Mouse (Mus musculus) limb, embryonic 12.5 days (tissue): ENCODE measurements at regions not wholly inside any gene's neighbourhood (a gene's known extent, or its start where the extent isn't known, plus 50 kb on each side); places are given as distances from the start of the nearest gene placed in this dataset.
A peak's percentile ranks its signal among the peaks of the same experiment; 100 is the strongest.

Source experiments
- ATAC-seq: fragments of 200-750 bp; cut with Nextera tagmentation; 2 replicates; pipeline ENCODE4 v1.8.0; 2017; ENCODE audit warnings: low read depth, moderate TSS enrichment; ENCODE audit not compliant: insufficient number of reproducible peaks, insufficient read depth, low FRiP score, low TSS enrichment
- H3K27ac ChIP-seq: fragments of 300-500 bp; sonication (generic); 2 replicates; pipeline ENCODE4 v1.5.1; 2016; ENCODE audit warnings: mild to moderate bottlenecking, moderate library complexity
- H3K27me3 ChIP-seq: fragments of 300-500 bp; sonication (generic); 2 replicates; pipeline ENCODE4 v1.6.1; 2016; ENCODE audit warnings: mild to moderate bottlenecking, moderate library complexity
- H3K36me3 ChIP-seq: fragments of 300-500 bp; sonication (generic); 2 replicates; pipeline ENCODE4 v1.6.1; 2016; ENCODE audit warnings: mild to moderate bottlenecking, moderate library complexity
- H3K4me1 ChIP-seq: fragments of 300-500 bp; sonication (generic); replicated peaks from 2 replicates; pipeline ENCODE4 v1.6.1; 2016
- H3K4me2 ChIP-seq: fragments of 300-500 bp; sonication (generic); 2 replicates; pipeline ENCODE4 v1.6.1; 2016; ENCODE audit warnings: mild to moderate bottlenecking, moderate library complexity
- H3K4me3 ChIP-seq: fragments of 300-500 bp; sonication (generic); replicated peaks from 2 replicates; pipeline ENCODE4 v1.5.1; 2016; ENCODE audit warnings: mild to moderate bottlenecking
- H3K9ac ChIP-seq: fragments of 300-500 bp; sonication (generic); replicated peaks from 2 replicates; pipeline ENCODE4 v1.6.1; 2016; ENCODE audit warnings: mild to moderate bottlenecking, moderate library complexity
- H3K9me3 ChIP-seq: fragments of 300-500 bp; sonication (generic); 2 replicates; pipeline ENCODE4 v1.6.1; 2016; ENCODE audit warnings: mild to moderate bottlenecking, moderate library complexity
- WGBS: fragments of 180-500 bp; shearing (Covaris S2); methylation state at CpG from one replicate; pipeline ENCODE4 v1.1.7; 2016; 5-methylcytosine and 5-hydroxymethylcytosine counted together

DNA sequence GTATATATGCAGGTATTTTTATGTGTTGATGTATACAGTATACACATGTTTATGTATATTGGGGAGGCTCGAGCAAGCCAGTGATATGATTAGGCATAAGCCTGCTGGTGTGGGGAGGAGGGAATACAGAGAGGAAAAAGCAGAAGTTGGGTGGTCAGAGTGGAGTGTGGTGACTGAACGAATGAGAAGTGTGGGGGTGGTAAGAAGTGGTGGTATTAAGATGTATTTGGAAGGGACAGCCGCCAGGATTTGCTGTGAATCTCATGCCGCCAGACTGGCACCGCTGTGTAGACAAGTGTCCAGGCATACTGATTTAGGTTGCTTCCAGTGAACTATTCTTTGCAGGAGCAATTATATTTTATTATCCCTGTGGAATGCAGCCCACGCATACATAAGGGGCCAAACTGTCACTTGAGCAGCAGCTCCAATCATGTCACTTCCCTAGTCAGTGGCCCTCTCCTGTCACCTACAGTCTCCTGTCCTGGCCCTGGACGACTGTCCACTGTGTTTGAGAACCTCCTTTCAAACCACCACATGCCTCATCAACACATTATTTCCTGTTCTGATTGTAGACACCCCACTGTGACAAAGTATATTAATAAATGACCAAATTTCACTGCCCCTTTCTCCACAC lies 101.9 kb upstream of the Tmc3 start:
- H3K4me3 ChIP-seq = no peak overlapping the region
- H3K4me2 ChIP-seq = no peak overlapping the region
- H3K4me1 ChIP-seq = peaks cover 37% of the 10 kb centered on the region
- H3K9me3 ChIP-seq = no peaks in the 10 kb centered on the region
- WGBS = 61% methylated on average over 7 of the region's 7 CpGs
- no peak overlapping the region for H3K9ac ChIP-seq
- H3K36me3 ChIP-seq = no peaks in the 10 kb centered on the region
- no peak for ATAC-seq
- peak overlapping the region; percentile 26; the same call in 1 of the 2 replicates for H3K27ac ChIP-seq
- H3K27me3 ChIP-seq = no peaks in the 10 kb centered on the region

GRCm38 (mm10) chr7:83486156-83486750 lies 98.5 kb upstream of the Tmc3 start:
- no peaks in the 10 kb centered on the region for H3K9me3 ChIP-seq
- H3K4me3 ChIP-seq = no peak overlapping the region
- H3K27me3 ChIP-seq = no peaks in the 10 kb centered on the region
- peaks cover 20% of the 10 kb centered on the region for H3K4me1 ChIP-seq
- H3K9ac ChIP-seq = no peak overlapping the region
- no peak for ATAC-seq
- no peak overlapping the region for H3K4me2 ChIP-seq
- no peaks in the 10 kb centered on the region for H3K36me3 ChIP-seq
- WGBS = 69% methylated on average over 2 of the region's 2 CpGs
- no peak overlapping the region for H3K27ac ChIP-seq

- no peak overlapping the region for H3K9ac ChIP-seq
- no peaks in the 10 kb centered on the region for H3K4me1 ChIP-seq
- no peaks in the 10 kb centered on the region for H3K27me3 ChIP-seq
- no peaks in the 10 kb centered on the region for H3K36me3 ChIP-seq
- peak; percentile 73; the same call in 1 of the 2 replicates for ATAC-seq
- H3K4me3 ChIP-seq = no peak overlapping the region
- no peak overlapping the region for H3K27ac ChIP-seq
- WGBS = 90% methylated on average over 1 of the region's 1 CpGs
- no peak overlapping the region for H3K4me2 ChIP-seq
- H3K9me3 ChIP-seq = no peaks in the 10 kb centered on the region
Measured at GRCm38 (mm10) chr7:83489790-83490189, 94.9 kb upstream of the Tmc3 start.

- ATAC-seq = no peak
- no peaks in the 10 kb centered on the region for H3K4me1 ChIP-seq
- no peaks in the 10 kb centered on the region for H3K9me3 ChIP-seq
- no peak overlapping the region for H3K27ac ChIP-seq
- H3K9ac ChIP-seq = no peak overlapping the region
- 84% methylated on average over 2 of the region's 2 CpGs for WGBS
- no peak overlapping the region for H3K4me2 ChIP-seq
- no peaks in the 10 kb centered on the region for H3K27me3 ChIP-seq
- H3K4me3 ChIP-seq = no peak overlapping the region
- H3K36me3 ChIP-seq = no peaks in the 10 kb centered on the region
Measured at GRCm38 (mm10) chr7:83504996-83505645, 79.6 kb upstream of the Tmc3 start.

- Histone ChIP-seq H3K27me3 (no peaks in the 10 kb centered on the region), H3K9ac (no peak overlapping the region), H3K4me3 (no peak overlapping the region), H3K27ac (no peak overlapping the region), H3K9me3 (0 out of 2 replicates have a peak, but pooled peaks cover 3% of the 10 kb centered on the region), H3K4me2 (no peak overlapping the region), H3K36me3 (no peaks in the 10 kb centered on the region), H3K4me1 (0 out of 2 replicates have a peak, but pooled peaks cover 3% of the 10 kb centered on the region)
- ATAC-seq = no peak
- 83% methylated on average over 4 of the region's 4 CpGs for WGBS
Measured at GRCm38 (mm10) chr7:83516295-83516694, 68.4 kb upstream of the Tmc3 start.

- Histone ChIP-seq H3K27ac (no peak overlapping the region), H3K9ac (no peak overlapping the region), H3K9me3 (no peaks in the 10 kb centered on the region), H3K27me3 (no peaks in the 10 kb centered on the region), H3K4me1 (0 out of 2 replicates have a peak, but pooled peaks cover 4% of the 10 kb centered on the region), H3K36me3 (no peaks in the 10 kb centered on the region), H3K4me2 (no peak overlapping the region), H3K4me3 (no peak overlapping the region)
- no peak for ATAC-seq
- 91% methylated on average over 7 of the region's 7 CpGs for WGBS
Measured at GRCm38 (mm10) chr7:83521511-83521910, 63.2 kb upstream of the Tmc3 start.
